Mouse (Mus musculus): ENCODE results near the gene Nub1.

- TF ChIP-seq CTCF (IDR thresholded peaks at IDR 0.05) (no peak), EP300 (IDR thresholded peaks at IDR 0.05) (no peak)
These were observed 39.5 kb downstream of the Nub1 start for GRCm38 (mm10) chr5:24724805-24725204.
